Mouse (Mus musculus) lung, postnatal 0 days (tissue): Measurements from ENCODE around the gene Zpbp2.

ENCODE experiments used
- CTCF ChIP-seq: IDR thresholded peaks from 2 replicates; pipeline ENCODE4 v1.5.1; 2016; ENCODE audit warnings: antibody characterized with exemption, mild to moderate bottlenecking
- EP300 ChIP-seq: IDR thresholded peaks from 2 replicates; pipeline ENCODE4 v1.6.1; 2016; ENCODE audit warnings: antibody characterized with exemption, mild to moderate bottlenecking, control low read depth

- TF ChIP-seq EP300, result no peak
- TF ChIP-seq CTCF, result no peak
Observed at GRCm38 (mm10) chr11:98544890-98545677, 5.8 kb upstream of the Zpbp2 start.
